Mouse (Mus musculus) ES-E14 (cell line): ENCODE results near the gene Tcf12. TPM values are rescaled to one million over a fixed set of nuclear protein-coding genes. Genes with fewer than 3 reads are reported as not detected.

Source experiments
- DNase-seq: peaks from one replicate; pipeline ENCODE4 v3.0.0-alpha.2; 2013; ENCODE audit warnings: low read depth, low spot score
- H3K27ac ChIP-seq: 2 replicates; pipeline ENCODE4 v1.5.1; 2012; ENCODE audit warnings: low read depth, mild to moderate bottlenecking, low read length, moderate library complexity, mixed read lengths; ENCODE audit not compliant: poor library complexity, insufficient read depth, severe bottlenecking
- H3K36me3 ChIP-seq: 2 replicates; pipeline ENCODE4 v1.6.1; 2012; ENCODE audit warnings: mild to moderate bottlenecking, low read length, moderate library complexity, mixed read lengths; ENCODE audit not compliant: control insufficient read depth, poor library complexity, insufficient read depth, severe bottlenecking
- H3K4me1 ChIP-seq, 2 experiments: fragments of 150-350 bp in 1 of 2; sonication (generic) in 1 of 2; 2 replicates each; pipeline ENCODE4 v1.6.1; 2012; ENCODE audit warnings: low read length in 2 of 2, mild to moderate bottlenecking in 1 of 2, mixed read lengths in 1 of 2; ENCODE audit not compliant: control insufficient read depth in 2 of 2, insufficient read depth in 2 of 2, poor library complexity in 1 of 2
- H3K4me3 ChIP-seq, 2 experiments: fragments of 150-350 bp in 1 of 2; sonication (generic) in 1 of 2; 2 replicates each; pipeline ENCODE4 v1.5.1; 2012; ENCODE audit warnings: low read length in 2 of 2, low read depth in 1 of 2, mild to moderate bottlenecking in 1 of 2, mixed read lengths in 1 of 2; ENCODE audit not compliant: insufficient read depth in 1 of 2, poor library complexity in 1 of 2, severe bottlenecking in 1 of 2
- H3K9ac ChIP-seq: 2 replicates; pipeline ENCODE4 v1.6.1; 2012; ENCODE audit warnings: low read depth, mild to moderate bottlenecking, low read length, mixed read lengths; ENCODE audit not compliant: poor library complexity, insufficient read depth, severe bottlenecking
- H3K9me3 ChIP-seq: fragments of 150-350 bp; sonication (generic); 2 replicates; pipeline ENCODE4 v1.6.1; 2012; ENCODE audit warnings: low read depth, mild to moderate bottlenecking, low read length; ENCODE audit not compliant: control insufficient read depth, insufficient read depth
- CHD2 ChIP-seq: IDR thresholded peaks from 2 replicates; pipeline ENCODE4 v1.6.1; 2014; ENCODE audit warnings: mild to moderate bottlenecking, low read depth, low read length, inconsistent platforms
- HCFC1 ChIP-seq: IDR thresholded peaks from 2 replicates; pipeline ENCODE4 v1.6.1; 2012; ENCODE audit warnings: low read length, inconsistent platforms, borderline replicate concordance; ENCODE audit not compliant: insufficient read depth
- MAFK ChIP-seq: IDR thresholded peaks from 2 replicates; pipeline ENCODE4 v1.6.1; 2014; ENCODE audit warnings: mild to moderate bottlenecking, low read depth, low read length, inconsistent platforms; ENCODE audit not compliant: insufficient read depth
- ZC3H11A ChIP-seq: IDR thresholded peaks from 2 replicates; pipeline ENCODE4 v1.6.1; 2012; ENCODE audit warnings: low read depth, mild to moderate bottlenecking, inconsistent platforms, low read length, borderline replicate concordance
- ZNF384 ChIP-seq: IDR thresholded peaks from 2 replicates; pipeline ENCODE4 v1.6.1; 2012; ENCODE audit warnings: low read depth, low read length, inconsistent platforms
- in situ Hi-C, 2 experiments: fragments of 600-800 bp; cut with MboI; formaldehyde crosslinking; loops; one replicate each; pipeline ENCODE4 v1.15.1; 2025; ENCODE audit warnings: low sequenced_read_pairs in 2 of 2, inconsistent platforms in 1 of 2; ENCODE audit not compliant: unreplicated experiment in 2 of 2
- total RNA-seq: library from RNA; depleted of rRNA; stranded (reverse); fragments of 300-350 nt; gene quantifications from 2 replicates; pipeline ENCODE4 v1.2.3, GENCODE M21; 2012

The Tcf12 gene
- total RNA-seq, 1 experiment: 17.3 TPM

GRCm38 (mm10) chr9:72132728-72133088 lies 21.0 kb upstream of the Tcf12 start:
- Histone ChIP-seq H3K4me3 (peak overlapping the region; percentile 69), H3K9me3 (no peaks in the 10 kb centered on the region), H3K27ac (no peak overlapping the region), H3K9ac (peak overlapping the region; percentile 72), H3K36me3 (no peaks in the 10 kb centered on the region), H3K4me1 (peaks cover 0 to 2% of the 10 kb centered on the region in 2 experiments; a peak in 1 of 4 replicates)
- DNase-seq: no peak
- no peak for TF ChIP-seq HCFC1
- no peak for TF ChIP-seq ZC3H11A
- no peak for TF ChIP-seq ZNF384
- TF ChIP-seq MAFK: no peak
- no peak for TF ChIP-seq CHD2
- in situ Hi-C loops: no loop called here

GRCm38 (mm10) chr9:72129884-72130283 lies 18.2 kb upstream of the Tcf12 start:
- Histone ChIP-seq H3K27ac (no peak overlapping the region), H3K9ac (no peak overlapping the region), H3K9me3 (no peaks in the 10 kb centered on the region), H3K36me3 (no peaks in the 10 kb centered on the region), H3K4me1 (peaks cover 0 to 2% of the 10 kb centered on the region in 2 experiments; a peak in 1 of 4 replicates), H3K4me3 (no peak overlapping the region)
- DNase-seq: no peak
- TF ChIP-seq MAFK (no peak), CHD2 (no peak), HCFC1 (no peak), ZC3H11A (no peak), ZNF384 (no peak)
- in situ Hi-C loops: no loop called here

GRCm38 (mm10) chr9:72125442-72125841 lies 13.8 kb upstream of the Tcf12 start:
- Histone ChIP-seq H3K4me3 (no peak overlapping the region), H3K4me1 (no peaks in the 10 kb centered on the region), H3K27ac (no peak overlapping the region), H3K36me3 (no peaks in the 10 kb centered on the region), H3K9me3 (no peaks in the 10 kb centered on the region), H3K9ac (no peak overlapping the region)
- in situ Hi-C loops: no loop called here
- TF ChIP-seq ZNF384 (no peak), ZC3H11A (no peak), MAFK (no peak), HCFC1 (no peak), CHD2 (no peak)
- no peak for DNase-seq

- Histone ChIP-seq H3K36me3 (no peaks in the 10 kb centered on the region), H3K9me3 (no peaks in the 10 kb centered on the region), H3K4me3 (no peak overlapping the region), H3K9ac (no peak overlapping the region), H3K4me1 (no peaks in the 10 kb centered on the region), H3K27ac (no peak overlapping the region)
- no peak for TF ChIP-seq CHD2
- no peak for TF ChIP-seq MAFK
- TF ChIP-seq ZNF384: no peak
- TF ChIP-seq ZC3H11A: no peak
- TF ChIP-seq HCFC1: no peak
- in situ Hi-C loops: no loop called here
- DNase-seq: no peak
These were observed 6.8 kb upstream of the Tcf12 start for GRCm38 (mm10) chr9:72118490-72118889.

GRCm38 (mm10) chr9:72111004-72111621 lies 558 bp downstream of the Tcf12 start:
- H3K4me1 ChIP-seq: no peaks in the 10 kb centered on the region
- H3K9ac ChIP-seq: peak overlapping the region; percentile 97
- TF ChIP-seq CHD2 (no peak), ZNF384 (no peak), MAFK (no peak), ZC3H11A (no peak), HCFC1 (no peak)
- in situ Hi-C loops: no loop called here
- no peaks in the 10 kb centered on the region for H3K36me3 ChIP-seq
- DNase-seq: peak; percentile 40
- no peak overlapping the region for H3K27ac ChIP-seq
- H3K9me3 ChIP-seq: no peaks in the 10 kb centered on the region
- peak overlapping the region; percentile 92 to 95 for H3K4me3 ChIP-seq
